Mouse (Mus musculus) left cerebral cortex, postnatal 4 days (tissue): ENCODE measurements at regions not wholly inside any gene's neighbourhood (a gene's known extent, or its start where the extent isn't known, plus 50 kb on each side); places are given as distances from the start of the nearest gene placed in this dataset.

ENCODE experiments used
- DNase-seq: peaks from one replicate; pipeline ENCODE4 v3.0.0-alpha.2; 2022
- intact Hi-C: fragments of 180-260 bp; cut with DNase I; formaldehyde crosslinking; loops from one replicate; pipeline ENCODE4 v1.15.1; 2025

DNA sequence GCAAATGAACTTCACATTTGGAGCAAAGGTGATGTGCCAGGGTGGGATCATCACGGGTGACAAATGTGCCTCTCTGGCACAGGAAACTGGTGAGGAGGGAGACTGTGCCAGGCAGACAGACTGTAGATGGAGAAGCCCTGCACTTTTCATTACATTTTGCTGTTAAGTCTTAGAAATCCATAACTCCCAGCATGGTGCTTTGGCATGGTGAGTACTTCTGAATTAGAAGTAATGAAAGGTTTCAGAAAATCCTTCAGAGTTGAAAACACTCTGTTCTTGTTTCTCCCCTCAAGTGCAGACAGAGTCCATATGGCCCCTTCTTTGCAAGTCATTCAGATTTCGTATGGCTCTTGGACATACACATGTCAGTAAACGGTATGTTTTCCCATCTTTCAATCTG lies 528.2 kb downstream of the Kctd8 start:
- intact Hi-C loops = no loop called here
- peak; percentile 70 for DNase-seq

DNA sequence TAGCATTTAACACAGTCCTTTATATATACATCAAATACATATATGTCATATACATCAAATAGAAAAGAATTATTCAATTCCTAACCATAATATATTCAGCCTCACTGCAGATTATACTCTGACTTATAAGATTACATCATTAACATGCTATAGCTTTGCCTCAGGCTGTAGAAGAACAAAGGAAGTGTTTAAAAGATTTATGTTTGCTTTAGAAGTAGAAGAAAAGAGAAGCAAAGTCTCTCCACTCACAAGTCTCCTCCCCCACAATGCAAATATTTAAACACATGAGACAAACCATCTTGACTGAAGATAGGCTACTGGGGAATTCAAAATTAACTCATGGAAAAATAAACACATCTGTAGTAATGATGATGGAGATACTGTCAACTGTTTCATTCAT lies 531.5 kb downstream of the Kctd8 start:
- intact Hi-C loops = no loop called here
- no peak for DNase-seq
